Mouse (Mus musculus) frontal cortex, adult (tissue): Measurements from ENCODE around the gene Gm10338.
"Not testable (repeated sequence)": the region's sequence is repeated elsewhere in the genome, so short reads cannot be mapped to it uniquely, and the experiment has no call there.

ENCODE experiments used
- ATAC-seq: cut with Nextera tagmentation; 2 replicates; pipeline ENCODE4 v1.9.2; 2017; ENCODE audit warnings: mild to moderate bottlenecking, moderate library complexity, mixed read lengths; ENCODE audit not compliant: low TSS enrichment

Gene Gm10338

DNA sequence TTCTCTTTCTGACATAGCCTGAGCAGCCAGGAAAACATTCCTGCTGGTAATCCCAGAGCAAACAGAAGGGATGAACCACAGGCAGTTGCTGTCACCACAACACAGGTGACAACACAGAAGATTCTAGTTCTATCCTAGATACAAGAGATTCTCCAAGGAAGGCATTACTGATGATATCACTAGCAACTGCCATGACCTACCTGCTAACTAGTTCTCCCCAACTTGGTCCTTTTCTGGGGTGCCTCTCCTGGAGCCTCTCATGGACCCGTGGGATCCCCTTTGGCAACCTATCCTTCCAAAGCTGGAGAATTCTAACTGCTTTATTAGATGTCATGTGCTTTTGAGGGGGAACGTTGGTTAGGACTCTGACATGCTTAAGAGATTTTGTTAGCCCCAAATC is at the start of gene Gm10338:
TSS of gene Gm10338 (minus strand) at position 101 of the 400 bp plus-strand sequence.
- not testable (repeated sequence) for ATAC-seq

DNA sequence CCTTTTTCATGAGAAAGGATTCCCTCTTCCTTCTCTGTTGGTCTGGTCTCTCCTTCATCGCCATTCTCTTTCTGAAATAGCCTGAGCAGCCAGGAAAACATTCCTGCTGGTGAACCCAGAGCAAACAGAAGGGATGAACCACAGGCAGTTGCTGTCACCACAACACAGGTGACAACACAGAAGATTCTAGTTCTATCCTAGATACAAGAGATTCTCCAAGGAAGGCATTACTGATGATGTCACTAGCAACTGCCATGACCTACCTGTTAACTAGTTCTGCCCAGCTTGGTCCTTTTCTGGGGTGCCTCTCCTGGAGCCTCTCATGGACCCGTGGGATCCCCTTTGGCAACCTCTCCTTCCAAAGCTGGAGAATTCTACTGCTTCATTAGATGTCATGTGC is 48.5 kb upstream of the Gm10338 start, which contains the start of gene Gm10128:
TSS of gene Gm10128 (minus strand) at position 101 of the 400 bp plus-strand sequence.
- ATAC-seq: not testable (repeated sequence)

DNA sequence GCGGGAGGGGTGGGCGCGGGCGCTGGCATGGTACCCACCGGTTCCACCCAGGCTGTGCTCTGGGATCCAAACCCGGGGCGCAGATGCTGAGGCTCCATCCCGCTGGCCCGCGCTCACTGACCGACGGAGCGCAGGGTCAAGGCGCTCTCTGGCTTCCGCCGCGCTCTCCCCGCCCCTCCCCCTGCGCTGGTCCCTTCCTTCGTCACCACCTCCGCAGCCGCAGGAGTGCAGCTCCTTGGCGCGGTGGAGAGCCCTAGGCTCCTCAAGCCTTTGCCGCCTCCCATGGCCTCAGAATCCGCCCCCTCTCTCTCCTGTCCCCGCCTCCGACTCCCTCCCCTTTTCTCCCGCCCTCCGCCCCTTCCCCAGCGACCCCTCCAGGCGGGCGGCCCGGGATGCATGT is 27.0 kb downstream of the Gm10338 start, which contains the start of gene Gm3558:
TSS of gene Gm3558 (minus strand) at position 185 of the 400 bp plus-strand sequence.
- ATAC-seq: peak; percentile 73; the same call in 1 of the 2 replicates

DNA sequence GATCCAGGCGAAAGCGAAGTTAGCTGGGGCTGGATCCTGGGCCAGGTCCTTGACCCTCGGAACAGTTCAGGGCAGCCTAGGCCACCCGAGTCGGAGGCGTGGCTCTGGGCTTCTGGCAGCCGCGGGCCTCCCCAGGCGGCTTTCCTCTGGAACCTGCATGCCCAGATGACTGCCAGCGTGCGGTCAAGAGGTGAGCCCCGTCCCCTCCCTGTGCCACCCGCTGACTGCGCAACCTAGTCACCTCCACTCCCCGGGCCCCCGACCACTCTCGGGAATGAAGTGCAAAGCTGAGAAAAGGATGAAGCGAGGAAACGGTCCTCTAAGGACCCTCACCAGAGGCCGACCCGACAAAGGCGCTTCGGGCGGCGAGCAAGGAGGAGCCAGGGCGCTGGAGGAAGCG is 27.5 kb downstream of the Gm10338 start:
- ATAC-seq: not testable (repeated sequence)

DNA sequence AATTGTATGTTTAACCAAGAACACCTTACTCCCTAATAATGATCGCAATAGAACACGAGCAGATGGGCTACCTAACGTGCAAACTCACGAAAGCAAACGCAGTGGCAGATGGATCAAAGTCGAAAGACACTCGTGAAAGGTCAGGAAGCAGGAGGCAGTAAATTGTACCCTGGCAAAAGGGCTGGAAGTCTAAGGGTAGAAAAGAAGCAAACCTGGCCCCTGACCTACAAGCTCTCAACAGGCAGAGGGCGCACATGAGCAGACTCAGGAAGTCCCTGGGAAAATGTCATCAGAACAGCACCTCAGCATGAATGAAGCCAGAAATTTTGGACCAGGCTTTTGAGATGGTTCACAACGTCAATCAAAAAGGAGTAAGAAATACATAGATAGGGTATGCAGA is 28.1 kb downstream of the Gm10338 start:
- ATAC-seq: not testable (repeated sequence)
